Mouse (Mus musculus) embryonic facial prominence, embryonic 10.5 days (tissue): Measurements from ENCODE around the gene Ndufa4l2. TPM values are rescaled to one million over a fixed set of nuclear protein-coding genes. Genes with fewer than 3 reads are reported as not detected.
A peak's percentile ranks its signal among the peaks of the same experiment; 100 is the strongest.

Experiments used
- DNase-seq: peaks from one replicate; pipeline ENCODE4 v3.0.0-alpha.2; 2017; ENCODE audit warnings: low spot score
- H3K27ac ChIP-seq: fragments of 300-500 bp; sonication (generic); replicated peaks from 2 replicates; pipeline ENCODE4 v1.5.1; 2016; ENCODE audit warnings: mild to moderate bottlenecking
- H3K27me3 ChIP-seq: fragments of 300-500 bp; sonication (generic); replicated peaks from 2 replicates; pipeline ENCODE4 v1.6.1; 2016; ENCODE audit warnings: low read depth, mild to moderate bottlenecking; ENCODE audit not compliant: poor library complexity, severe bottlenecking
- H3K36me3 ChIP-seq: fragments of 300-500 bp; sonication (generic); replicated peaks from 2 replicates; pipeline ENCODE4 v1.6.1; 2016; ENCODE audit warnings: mild to moderate bottlenecking, moderate library complexity
- H3K4me1 ChIP-seq: fragments of 300-500 bp; sonication (generic); 2 replicates; pipeline ENCODE4 v1.6.1; 2016
- H3K4me3 ChIP-seq: fragments of 300-500 bp; sonication (generic); 2 replicates; pipeline ENCODE4 v1.5.1; 2016; ENCODE audit warnings: mild to moderate bottlenecking, moderate library complexity
- H3K9me3 ChIP-seq: fragments of 300-500 bp; sonication (generic); 2 replicates; pipeline ENCODE4 v1.6.1; 2016; ENCODE audit warnings: mild to moderate bottlenecking
- WGBS: fragments of 180-500 bp; shearing (Covaris S2); methylation state at CpG from one replicate; pipeline ENCODE4 v1.1.7; 2016; 5-methylcytosine and 5-hydroxymethylcytosine counted together
- polyA plus RNA-seq: library from polyadenylated mRNA; unstranded; fragments of >200 nt; fragmentation: Nextera tagmentation; extraction: Ambion mirVana; gene quantifications from 2 replicates; pipeline ENCODE4 v1.2.1, GENCODE M21; 2016

Ndufa4l2 gene
- polyA plus RNA-seq, 1 experiment from 2014 or later: 2.2 TPM

- Histone ChIP-seq H3K4me1 (peaks cover 95% of the 10 kb centered on the region), H3K36me3 (peaks cover 4% of the 10 kb centered on the region), H3K27ac (peak overlapping the region; percentile 83), H3K4me3 (peak overlapping the region; percentile 64), H3K27me3 (peaks cover 99% of the 10 kb centered on the region), H3K9me3 (no peaks in the 10 kb centered on the region)
- 2% methylated on average over 7 of the region's 7 CpGs for WGBS
- no peak for DNase-seq
Observed at GRCm38 (mm10) chr10:127512307-127512666, 2.5 kb upstream of the Ndufa4l2 start.

GRCm38 (mm10) chr10:127512813-127513212 lies 2.0 kb upstream of the Ndufa4l2 start:
- H3K4me1 ChIP-seq: peaks cover 100% of the 10 kb centered on the region
- peak overlapping the region; percentile 83; the same call in 1 of the 2 replicates for H3K27ac ChIP-seq
- peaks cover 99% of the 10 kb centered on the region for H3K27me3 ChIP-seq
- no peaks in the 10 kb centered on the region for H3K9me3 ChIP-seq
- H3K36me3 ChIP-seq: peaks cover 9% of the 10 kb centered on the region
- peak overlapping the region; percentile 64 for H3K4me3 ChIP-seq
- DNase-seq: peak; percentile 97
- under 1% methylated on average over 27 of the region's 27 CpGs for WGBS

- H3K4me1 ChIP-seq: peaks cover 97% of the 10 kb centered on the region
- peaks cover 17% of the 10 kb centered on the region for H3K36me3 ChIP-seq
- peak; percentile 59 for DNase-seq
- under 1% methylated on average over 16 of the region's 16 CpGs for WGBS
- H3K27me3 ChIP-seq: peaks cover 99% of the 10 kb centered on the region
- no peaks in the 10 kb centered on the region for H3K9me3 ChIP-seq
- H3K27ac ChIP-seq: peak overlapping the region; percentile 83; the same call in 1 of the 2 replicates
- H3K4me3 ChIP-seq: peak overlapping the region; percentile 64
Observed at GRCm38 (mm10) chr10:127513501-127514091, 1.2 kb upstream of the Ndufa4l2 start.

- 0 out of 2 replicates have a peak, but pooled peaks cover 4% of the 10 kb centered on the region for H3K9me3 ChIP-seq
- no peak for DNase-seq
- H3K4me1 ChIP-seq: peaks cover 94% of the 10 kb centered on the region
- H3K4me3 ChIP-seq: peak overlapping the region; percentile 64
- peaks cover 23% of the 10 kb centered on the region for H3K36me3 ChIP-seq
- WGBS: 9% methylated on average over 13 of the region's 13 CpGs
- H3K27ac ChIP-seq: no peak overlapping the region; the same call in 1 of the 2 replicates
- H3K27me3 ChIP-seq: peaks cover 100% of the 10 kb centered on the region
Observed at GRCm38 (mm10) chr10:127514111-127514698, 562 bp upstream of the Ndufa4l2 start.

- peak; percentile 61 for DNase-seq
- 22% methylated on average over 9 of the region's 9 CpGs for WGBS
- Histone ChIP-seq H3K9me3 (0 out of 2 replicates have a peak, but pooled peaks cover 4% of the 10 kb centered on the region), H3K36me3 (peaks cover 36% of the 10 kb centered on the region), H3K27me3 (peaks cover 98% of the 10 kb centered on the region), H3K4me1 (peaks cover 87% of the 10 kb centered on the region), H3K27ac (peak overlapping the region; percentile 69; the same call in 1 of the 2 replicates), H3K4me3 (peak overlapping the region; percentile 64)
Observed at GRCm38 (mm10) chr10:127515271-127515982, 660 bp downstream of the Ndufa4l2 start.

GRCm38 (mm10) chr10:127515983-127516459 lies 1.3 kb downstream of the Ndufa4l2 start:
- H3K36me3 ChIP-seq: peaks cover 41% of the 10 kb centered on the region
- no peak for DNase-seq
- WGBS: 9% methylated on average over 8 of the region's 8 CpGs
- H3K27ac ChIP-seq: peak overlapping the region; percentile 69
- H3K4me1 ChIP-seq: peaks cover 87% of the 10 kb centered on the region
- H3K27me3 ChIP-seq: peaks cover 96% of the 10 kb centered on the region
- H3K4me3 ChIP-seq: peak overlapping the region; percentile 64
- H3K9me3 ChIP-seq: 0 out of 2 replicates have a peak, but pooled peaks cover 4% of the 10 kb centered on the region

GRCm38 (mm10) chr10:127516576-127517260 lies 2.0 kb downstream of the Ndufa4l2 start:
- WGBS: 4% methylated on average over 30 of the region's 30 CpGs

GRCm38 (mm10) chr10:127517941-127518340 lies 3.2 kb downstream of the Ndufa4l2 start:
- 0 out of 2 replicates have a peak, but pooled peaks cover 4% of the 10 kb centered on the region for H3K9me3 ChIP-seq
- peaks cover 81% of the 10 kb centered on the region for H3K27me3 ChIP-seq
- no peak overlapping the region for H3K27ac ChIP-seq
- no peak for DNase-seq
- WGBS: 94% methylated on average over 22 of the region's 22 CpGs
- H3K36me3 ChIP-seq: peaks cover 41% of the 10 kb centered on the region
- H3K4me3 ChIP-seq: 0 out of 2 replicates have a peak overlapping the region, but pooled peaks have one; percentile 11
- peaks cover 83% of the 10 kb centered on the region for H3K4me1 ChIP-seq

More at GRCm38 (mm10) chr10:127516576-127517260, 2.0 kb downstream of the Ndufa4l2 start:
- H3K27ac ChIP-seq: peak overlapping the region; percentile 69
- H3K4me3 ChIP-seq: peak overlapping the region; percentile 64
- 0 out of 2 replicates have a peak, but pooled peaks cover 4% of the 10 kb centered on the region for H3K9me3 ChIP-seq
- peaks cover 41% of the 10 kb centered on the region for H3K36me3 ChIP-seq
- peak; percentile 74 for DNase-seq
- peaks cover 89% of the 10 kb centered on the region for H3K27me3 ChIP-seq
- H3K4me1 ChIP-seq: peaks cover 87% of the 10 kb centered on the region

GRCm38 (mm10) chr10:127519041-127519701 lies 4.4 kb downstream of the Ndufa4l2 start:
- H3K4me1 ChIP-seq: peaks cover 72% of the 10 kb centered on the region
- no peak overlapping the region for H3K4me3 ChIP-seq
- peaks cover 41% of the 10 kb centered on the region for H3K36me3 ChIP-seq
- WGBS: 94% methylated on average over 26 of the region's 26 CpGs
- no peak overlapping the region for H3K27ac ChIP-seq
- H3K9me3 ChIP-seq: 0 out of 2 replicates have a peak, but pooled peaks cover 4% of the 10 kb centered on the region
- H3K27me3 ChIP-seq: peaks cover 81% of the 10 kb centered on the region
- DNase-seq: no peak

GRCm38 (mm10) chr10:127519903-127520713 lies 5.3 kb downstream of the Ndufa4l2 start:
- H3K27ac ChIP-seq: no peak overlapping the region
- peak overlapping the region; percentile 70 for H3K4me3 ChIP-seq
- no peak for DNase-seq
- H3K36me3 ChIP-seq: peaks cover 41% of the 10 kb centered on the region
- 93% methylated on average over 37 of the region's 37 CpGs for WGBS
- 0 out of 2 replicates have a peak, but pooled peaks cover 4% of the 10 kb centered on the region for H3K9me3 ChIP-seq
- peaks cover 81% of the 10 kb centered on the region for H3K27me3 ChIP-seq
- peaks cover 72% of the 10 kb centered on the region for H3K4me1 ChIP-seq
